Mouse (Mus musculus): Measurements from ENCODE around the gene Gm20683. TPM values are rescaled to one million over a fixed set of nuclear protein-coding genes. Genes with fewer than 3 reads are reported as not detected.

Gene Gm20683
- total and polyA plus RNA-seq, 2 experiments from 2014 or later: 1.5 TPM; not detected in 1

- H3K9me3 ChIP-seq (replicated peaks; ENCODE audit: control insufficient read depth, low read length): no peaks in the 10 kb centered on the region
- H3K27ac ChIP-seq (ENCODE audit: low read depth): no peak overlapping the region
- H3K9ac ChIP-seq (replicated peaks; ENCODE audit: low read depth, low read length): no peak overlapping the region
- no peaks in the 10 kb centered on the region for H3K36me3 ChIP-seq (replicated peaks; ENCODE audit: control insufficient read depth, insufficient read depth, low read length)
- WGBS: 89% methylated on average over 4 of the region's 4 CpGs
- ATAC-seq (ENCODE audit: insufficient read depth, low read depth): no peak
- peaks cover 6% of the 10 kb centered on the region; the same call in 1 of the 2 replicates for H3K4me1 ChIP-seq (ENCODE audit: control insufficient read depth, insufficient read depth)
- no peak for TF ChIP-seq CTCF (IDR thresholded peaks at IDR 0.05; ENCODE audit: low read depth)
- no peak for TF ChIP-seq EP300 (IDR thresholded peaks at IDR 0.05; ENCODE audit: low read depth)
- no peak overlapping the region for H3K4me3 ChIP-seq (ENCODE audit: low read depth, low read length)
- peaks cover 40% of the 10 kb centered on the region for H3K27me3 ChIP-seq (ENCODE audit: control insufficient read depth, insufficient read depth, low read length)
- DNase-seq (ENCODE audit: low spot score): no peak
- no peak overlapping the region for H3K4me2 ChIP-seq (ENCODE audit: low read depth, low read length)
Observed at GRCm38 (mm10) chr17:25806507-25806906, 35.1 kb downstream of the Gm20683 start.

GRCm38 (mm10) chr17:25802825-25803517 is 38.6 kb downstream of the Gm20683 start:
- Histone ChIP-seq H3K4me2 (ENCODE audit: low read depth, low read length) (no peak overlapping the region), H3K27ac (ENCODE audit: low read depth) (no peak overlapping the region), H3K36me3 (replicated peaks; ENCODE audit: control insufficient read depth, insufficient read depth, low read length) (no peaks in the 10 kb centered on the region), H3K4me3 (ENCODE audit: low read depth, low read length) (no peak overlapping the region), H3K9me3 (replicated peaks; ENCODE audit: control insufficient read depth, low read length) (no peaks in the 10 kb centered on the region), H3K9ac (replicated peaks; ENCODE audit: low read depth, low read length) (no peak overlapping the region), H3K27me3 (ENCODE audit: control insufficient read depth, insufficient read depth, low read length) (peaks cover 7% of the 10 kb centered on the region), H3K4me1 (ENCODE audit: control insufficient read depth, insufficient read depth) (no peaks in the 10 kb centered on the region)
- TF ChIP-seq CTCF (IDR thresholded peaks at IDR 0.05; ENCODE audit: low read depth) (no peak), EP300 (IDR thresholded peaks at IDR 0.05; ENCODE audit: low read depth) (no peak)
- peak; percentile 63 for DNase-seq (ENCODE audit: low spot score)
- 8% methylated on average over 10 of the region's 10 CpGs for WGBS
- ATAC-seq (ENCODE audit: insufficient read depth, low read depth): peak; percentile 89

- DNase-seq (ENCODE audit: low spot score) (peak; percentile 79), ATAC-seq (ENCODE audit: insufficient read depth, low read depth) (peak; percentile 34)
- H3K9me3 ChIP-seq (replicated peaks; ENCODE audit: control insufficient read depth, low read length): no peaks in the 10 kb centered on the region
- no peak overlapping the region for H3K27ac ChIP-seq (ENCODE audit: low read depth)
- H3K4me2 ChIP-seq (ENCODE audit: low read depth, low read length): no peak overlapping the region
- 4% methylated on average over 6 of the region's 6 CpGs for WGBS
- H3K27me3 ChIP-seq (ENCODE audit: control insufficient read depth, insufficient read depth, low read length): no peaks in the 10 kb centered on the region
- H3K4me1 ChIP-seq (ENCODE audit: control insufficient read depth, insufficient read depth): 0 out of 2 replicates have a peak, but pooled peaks cover 9% of the 10 kb centered on the region
- TF ChIP-seq EP300 (IDR thresholded peaks at IDR 0.05; ENCODE audit: low read depth) (no peak), CTCF (IDR thresholded peaks at IDR 0.05; ENCODE audit: low read depth) (peak; percentile 81)
- no peaks in the 10 kb centered on the region for H3K36me3 ChIP-seq (replicated peaks; ENCODE audit: control insufficient read depth, insufficient read depth, low read length)
- H3K9ac ChIP-seq (replicated peaks; ENCODE audit: low read depth, low read length): no peak overlapping the region
- H3K4me3 ChIP-seq (ENCODE audit: low read depth, low read length): no peak overlapping the region
Observed at GRCm38 (mm10) chr17:25801029-25801428, 40.5 kb downstream of the Gm20683 start.

GRCm38 (mm10) chr17:25796951-25797369 is 44.6 kb downstream of the Gm20683 start, which contains the start of gene Metrn:
TSS of gene Metrn (minus strand) at chr17:25797136.
- DNase-seq (ENCODE audit: low spot score): peak; percentile 76
- TF ChIP-seq EP300 (IDR thresholded peaks at IDR 0.05; ENCODE audit: low read depth) (no peak), CTCF (IDR thresholded peaks at IDR 0.05; ENCODE audit: low read depth) (no peak)
- H3K27me3 ChIP-seq (ENCODE audit: control insufficient read depth, insufficient read depth, low read length): no peaks in the 10 kb centered on the region
- peak within 1 kb of the TSS; percentile 91 for H3K4me2 ChIP-seq (ENCODE audit: low read depth, low read length)
- peaks cover 22% of the 10 kb centered on the region; the same call in 1 of the 2 replicates for H3K4me1 ChIP-seq (ENCODE audit: control insufficient read depth, insufficient read depth)
- no peaks in the 10 kb centered on the region for H3K9me3 ChIP-seq (replicated peaks; ENCODE audit: control insufficient read depth, low read length)
- H3K36me3 ChIP-seq (replicated peaks; ENCODE audit: control insufficient read depth, insufficient read depth, low read length): no peaks in the 10 kb centered on the region
- peak within 1 kb of the TSS; percentile 94 for H3K4me3 ChIP-seq (ENCODE audit: low read depth, low read length)
- ATAC-seq (ENCODE audit: insufficient read depth, low read depth): peak; percentile 75
- H3K9ac ChIP-seq (replicated peaks; ENCODE audit: low read depth, low read length): peak within 1 kb of the TSS; percentile 61
- no peak within 1 kb of the TSS for H3K27ac ChIP-seq (ENCODE audit: low read depth)
- WGBS: under 1% methylated on average over 35 of the region's 35 CpGs

GRCm38 (mm10) chr17:25796211-25796771 is 45.3 kb downstream of the Gm20683 start:
- no peak overlapping the region for H3K27ac ChIP-seq (ENCODE audit: low read depth)
- H3K9me3 ChIP-seq (replicated peaks; ENCODE audit: control insufficient read depth, low read length): no peaks in the 10 kb centered on the region
- peaks cover 22% of the 10 kb centered on the region; the same call in 1 of the 2 replicates for H3K4me1 ChIP-seq (ENCODE audit: control insufficient read depth, insufficient read depth)
- DNase-seq (ENCODE audit: low spot score) (no peak), ATAC-seq (ENCODE audit: insufficient read depth, low read depth) (no peak)
- no peaks in the 10 kb centered on the region for H3K36me3 ChIP-seq (replicated peaks; ENCODE audit: control insufficient read depth, insufficient read depth, low read length)
- H3K9ac ChIP-seq (replicated peaks; ENCODE audit: low read depth, low read length): peak overlapping the region; percentile 61
- 4% methylated on average over 37 of the region's 37 CpGs for WGBS
- H3K4me3 ChIP-seq (ENCODE audit: low read depth, low read length): peak overlapping the region; percentile 94
- H3K27me3 ChIP-seq (ENCODE audit: control insufficient read depth, insufficient read depth, low read length): no peaks in the 10 kb centered on the region
- H3K4me2 ChIP-seq (ENCODE audit: low read depth, low read length): peak overlapping the region; percentile 91
- TF ChIP-seq CTCF (IDR thresholded peaks at IDR 0.05; ENCODE audit: low read depth) (no peak), EP300 (IDR thresholded peaks at IDR 0.05; ENCODE audit: low read depth) (no peak)

Measured in heart, postnatal 0 days (tissue).